Mouse (Mus musculus) MEL (cell line): ENCODE results near the gene Gphb5. TPM values are rescaled to one million over a fixed set of nuclear protein-coding genes. Genes with fewer than 3 reads are reported as not detected.
"Not testable (repeated sequence)": the region's sequence is repeated elsewhere in the genome, so short reads cannot be mapped to it uniquely, and the experiment has no call there.

Source experiments
- DNase-seq: peaks from one replicate; pipeline ENCODE4 v3.0.0; 2011; ENCODE audit warnings: low read depth, low spot score
- H3K27ac ChIP-seq: 2 replicates; pipeline ENCODE4 v1.5.1; 2012; ENCODE audit warnings: low read depth, mild to moderate bottlenecking, control low read depth, low read length, moderate library complexity; ENCODE audit not compliant: control insufficient read depth
- H3K27me3 ChIP-seq, 2 experiments: fragments of 150-350 bp in 1 of 2; sonication (generic) in 1 of 2; 2 replicates each; pipeline ENCODE4 v1.6.1; 2012; ENCODE audit warnings: low read length in 2 of 2, mild to moderate bottlenecking in 2 of 2, improper control_type of control experiment in 1 of 2, moderate library complexity in 1 of 2; ENCODE audit not compliant: insufficient read depth in 2 of 2, control insufficient read depth in 1 of 2
- H3K36me3 ChIP-seq, 2 experiments: 2 replicates each; pipeline ENCODE4 v1.6.1; 2012 to 2014; ENCODE audit warnings: low read length in 2 of 2, improper control_type of control experiment in 1 of 2, inconsistent platforms in 1 of 2, mild to moderate bottlenecking in 1 of 2; ENCODE audit not compliant: insufficient read depth in 2 of 2, control insufficient read depth in 1 of 2
- H3K4me1 ChIP-seq, 2 experiments: fragments of 150-350 bp in 1 of 2; sonication (generic) in 1 of 2; 2 replicates each; pipeline ENCODE4 v1.6.1; 2012; ENCODE audit warnings: low read length in 2 of 2, improper control_type of control experiment in 1 of 2, mild to moderate bottlenecking in 1 of 2; ENCODE audit not compliant: insufficient read depth in 2 of 2, control insufficient read depth in 1 of 2
- H3K4me3 ChIP-seq, 2 experiments: fragments of 150-350 bp in 1 of 2; sonication (generic) in 1 of 2; 2 replicates each; pipeline ENCODE4 v1.5.1; 2012; ENCODE audit warnings: low read depth in 2 of 2, low read length in 2 of 2, mild to moderate bottlenecking in 2 of 2, moderate library complexity in 2 of 2, control low read depth in 1 of 2, improper control_type of control experiment in 1 of 2; ENCODE audit not compliant: control insufficient read depth in 1 of 2, insufficient read depth in 1 of 2
- H3K79me2 ChIP-seq: 2 replicates; pipeline ENCODE4 v1.6.1; 2012; ENCODE audit warnings: mild to moderate bottlenecking, low read length, moderate library complexity; ENCODE audit not compliant: control insufficient read depth, poor library complexity, insufficient read depth
- H3K9ac ChIP-seq: 2 replicates; pipeline ENCODE4 v1.6.1; 2012; ENCODE audit warnings: low read depth, mild to moderate bottlenecking, control low read depth, low read length, moderate library complexity; ENCODE audit not compliant: control insufficient read depth, poor library complexity, severe bottlenecking
- H3K9me3 ChIP-seq: fragments of 150-350 bp; sonication (generic); replicated peaks from 2 replicates; pipeline ENCODE4 v1.6.1; 2012; ENCODE audit warnings: mild to moderate bottlenecking, low read length, improper control_type of control experiment, moderate library complexity; ENCODE audit not compliant: insufficient read depth
- BHLHE40 ChIP-seq: IDR thresholded peaks from 2 replicates; pipeline ENCODE4 v1.6.1; 2012; ENCODE audit warnings: low read depth, mild to moderate bottlenecking, inconsistent platforms, low read length, improper control_type of control experiment, borderline replicate concordance
- CHD1 ChIP-seq: IDR thresholded peaks from 2 replicates; pipeline ENCODE4 v1.6.1; 2012; ENCODE audit warnings: low read depth, mild to moderate bottlenecking, inconsistent platforms, low read length, improper control_type of control experiment
- CTCF ChIP-seq, 3 experiments: IDR thresholded peaks in 2 of 3; conservative IDR thresholded peaks in 1 of 3; 2 replicates each; pipeline ENCODE4 v1.5.1; 2011 to 2012; ENCODE audit warnings: low read length in 3 of 3, low read depth in 2 of 3, mild to moderate bottlenecking in 2 of 3, improper control_type of control experiment in 1 of 3, inconsistent platforms in 1 of 3, mixed read lengths in 1 of 3, moderate library complexity in 1 of 3; ENCODE audit not compliant: control insufficient read depth in 1 of 3, insufficient read depth in 1 of 3, poor library complexity in 1 of 3, severe bottlenecking in 1 of 3
- E2F4 ChIP-seq: IDR thresholded peaks from 2 replicates; pipeline ENCODE4 v1.6.1; 2011; ENCODE audit warnings: low read depth, low read length, improper control_type of control experiment, borderline replicate concordance
- ELF1 ChIP-seq: IDR thresholded peaks from 2 replicates; pipeline ENCODE4 v1.6.1; 2014; ENCODE audit warnings: low read depth, mild to moderate bottlenecking, inconsistent platforms, low read length, improper control_type of control experiment, moderate library complexity
- ETS1 ChIP-seq: IDR thresholded peaks from 2 replicates; pipeline ENCODE4 v1.6.1; 2012; ENCODE audit warnings: low read depth, mild to moderate bottlenecking, inconsistent platforms, low read length, improper control_type of control experiment, moderate library complexity
- GATA1 ChIP-seq: IDR thresholded peaks from 2 replicates; pipeline ENCODE4 v1.6.1; 2011; ENCODE audit warnings: low read depth, low read length, improper control_type of control experiment
- MAZ ChIP-seq: IDR thresholded peaks from 2 replicates; pipeline ENCODE4 v1.6.1; 2012; ENCODE audit warnings: low read depth, mild to moderate bottlenecking, inconsistent platforms, low read length, improper control_type of control experiment
- MYB ChIP-seq: IDR thresholded peaks from 2 replicates; pipeline ENCODE4 v1.6.1; 2011; ENCODE audit warnings: mild to moderate bottlenecking, low read depth, low read length, improper control_type of control experiment
- MYC ChIP-seq: IDR thresholded peaks from 2 replicates; pipeline ENCODE4 v1.6.1; 2011; ENCODE audit warnings: low read depth, mild to moderate bottlenecking, low read length, improper control_type of control experiment, moderate library complexity
- NELFE ChIP-seq: IDR thresholded peaks from 2 replicates; pipeline ENCODE4 v1.6.1; 2011; ENCODE audit warnings: low read depth, low read length, improper control_type of control experiment
- NRF1 ChIP-seq: IDR thresholded peaks from 2 replicates; pipeline ENCODE4 v1.6.1; 2014; ENCODE audit warnings: low read depth, mild to moderate bottlenecking, inconsistent platforms, low read length, improper control_type of control experiment, moderate library complexity; ENCODE audit not compliant: poor library complexity, insufficient read depth, severe bottlenecking
- RAD21 ChIP-seq: IDR thresholded peaks from 2 replicates; pipeline ENCODE4 v1.6.1; 2011; ENCODE audit warnings: mild to moderate bottlenecking, low read depth, low read length, improper control_type of control experiment
- RCOR1 ChIP-seq: IDR thresholded peaks from 2 replicates; pipeline ENCODE4 v1.6.1; 2012; ENCODE audit warnings: low read depth, mild to moderate bottlenecking, inconsistent platforms, low read length, improper control_type of control experiment
- SIN3A ChIP-seq: IDR thresholded peaks from 2 replicates; pipeline ENCODE4 v1.6.1; 2012; ENCODE audit warnings: low read length, improper control_type of control experiment, inconsistent platforms
- SMC3 ChIP-seq: IDR thresholded peaks from 2 replicates; pipeline ENCODE4 v1.6.1; 2011; ENCODE audit warnings: low read depth, low read length, improper control_type of control experiment
- TBP ChIP-seq: IDR thresholded peaks from 2 replicates; pipeline ENCODE4 v1.8.0; 2011; ENCODE audit warnings: low read depth, low read length, improper control_type of control experiment
- TCF12 ChIP-seq: IDR thresholded peaks from 2 replicates; pipeline ENCODE4 v1.6.1; 2014; ENCODE audit warnings: low read depth, mild to moderate bottlenecking, inconsistent platforms, low read length, improper control_type of control experiment, moderate library complexity
- USF1 ChIP-seq: IDR thresholded peaks from 2 replicates; pipeline ENCODE4 v1.6.1; 2014; ENCODE audit warnings: low read depth, mild to moderate bottlenecking, inconsistent platforms, low read length, improper control_type of control experiment, moderate library complexity
- ZMIZ1 ChIP-seq: IDR thresholded peaks from 2 replicates; pipeline ENCODE4 v1.6.1; 2012; ENCODE audit warnings: low read depth, mild to moderate bottlenecking, inconsistent platforms, low read length, improper control_type of control experiment, moderate library complexity
- polyA plus RNA-seq, 2 experiments: library from polyadenylated mRNA; stranded (reverse) in 1 of 2; unstranded in 1 of 2; fragments of >175 nt in 1 of 2; fragments of >200 nt in 1 of 2; gene quantifications; 2 replicates each; pipeline versions ENCODE4 v1.2.1 to v1.2.4; 2012; ENCODE audit warnings: low replicate concordance in 2 of 2, low read depth in 1 of 2; ENCODE audit not compliant: insufficient read length in 2 of 2, insufficient read depth in 1 of 2, missing spikeins in 1 of 2
- total RNA-seq: library from RNA; depleted of rRNA; stranded (reverse); fragments of 300-350 nt; gene quantifications from 2 replicates; pipeline ENCODE4 v1.2.3, GENCODE M21; 2012

Gphb5 gene
- total and polyA plus RNA-seq, 3 experiments = not detected

GRCm38 (mm10) chr12:75448921-75449320, 32.3 kb upstream of the Gphb5 start:
- no peak overlapping the region for H3K27ac ChIP-seq
- TF ChIP-seq CTCF (IDR thresholded peaks at IDR 0.05 in 2 of 3, conservative IDR thresholded peaks at IDR 0.05 in 1 of 3; ENCODE audit: control insufficient read depth in 1 of 3, insufficient read depth in 1 of 3, low read depth in 2 of 3, low read length in 3 of 3, poor library complexity in 1 of 3, severe bottlenecking in 1 of 3) = no peak
- no peak for TF ChIP-seq CHD1
- no peaks in the 10 kb centered on the region for H3K36me3 ChIP-seq
- H3K9ac ChIP-seq = no peak overlapping the region
- peak; percentile 32 for DNase-seq
- no peaks in the 10 kb centered on the region for H3K4me1 ChIP-seq
- H3K27me3 ChIP-seq = no peaks in the 10 kb centered on the region
- H3K79me2 ChIP-seq = no peaks in the 10 kb centered on the region
- no peak overlapping the region for H3K4me3 ChIP-seq
- H3K9me3 ChIP-seq = no peaks in the 10 kb centered on the region

- H3K9me3 ChIP-seq = no peaks in the 10 kb centered on the region
- H3K4me1 ChIP-seq = no peaks in the 10 kb centered on the region
- H3K4me3 ChIP-seq = no peak overlapping the region
- H3K36me3 ChIP-seq = no peaks in the 10 kb centered on the region
- no peak for TF ChIP-seq GATA1
- H3K79me2 ChIP-seq = no peaks in the 10 kb centered on the region
- DNase-seq = no peak
- no peak overlapping the region for H3K27ac ChIP-seq
- H3K27me3 ChIP-seq = no peaks in the 10 kb centered on the region
- no peak overlapping the region for H3K9ac ChIP-seq
Observed at GRCm38 (mm10) chr12:75446245-75446644, 29.7 kb upstream of the Gphb5 start.

- not testable (repeated sequence) for H3K9me3 ChIP-seq, H3K36me3 ChIP-seq, H3K4me1 ChIP-seq, H3K9ac ChIP-seq, H3K27ac ChIP-seq, H3K27me3 ChIP-seq, H3K4me3 ChIP-seq, H3K79me2 ChIP-seq, DNase-seq
Observed at GRCm38 (mm10) chr12:75432400-75432799, 15.8 kb upstream of the Gphb5 start.

- Histone ChIP-seq H3K4me1 (peaks cover 0 to 7% of the 10 kb centered on the region in 2 experiments; a peak in 2 of 4 replicates), H3K4me3 (peak overlapping the region in 1 of 2 experiments; percentile 2; a peak in 1 of 4 replicates), H3K9me3 (no peaks in the 10 kb centered on the region), H3K36me3 (no peaks in the 10 kb centered on the region), H3K79me2 (no peaks in the 10 kb centered on the region), H3K27me3 (no peaks in the 10 kb centered on the region; a peak in 1 of 4 replicates), H3K9ac (no peak overlapping the region), H3K27ac (no peak overlapping the region)
- peak; percentile 29 for DNase-seq
- TF ChIP-seq RCOR1 (no peak), MYB (no peak), NRF1 (no peak), NELFE (no peak), ZMIZ1 (no peak), MAZ (no peak), MYC (no peak), BHLHE40 (no peak), TBP (no peak), E2F4 (no peak), TCF12 (peak; percentile 71), USF1 (peak; percentile 79), ELF1 (no peak), RAD21 (peak; percentile 8), SIN3A (no peak), GATA1 (peak; percentile 67), ETS1 (no peak), SMC3 (no peak)
Observed at GRCm38 (mm10) chr12:75429685-75430396, 13.3 kb upstream of the Gphb5 start.
